In the genomic region with DNA sequence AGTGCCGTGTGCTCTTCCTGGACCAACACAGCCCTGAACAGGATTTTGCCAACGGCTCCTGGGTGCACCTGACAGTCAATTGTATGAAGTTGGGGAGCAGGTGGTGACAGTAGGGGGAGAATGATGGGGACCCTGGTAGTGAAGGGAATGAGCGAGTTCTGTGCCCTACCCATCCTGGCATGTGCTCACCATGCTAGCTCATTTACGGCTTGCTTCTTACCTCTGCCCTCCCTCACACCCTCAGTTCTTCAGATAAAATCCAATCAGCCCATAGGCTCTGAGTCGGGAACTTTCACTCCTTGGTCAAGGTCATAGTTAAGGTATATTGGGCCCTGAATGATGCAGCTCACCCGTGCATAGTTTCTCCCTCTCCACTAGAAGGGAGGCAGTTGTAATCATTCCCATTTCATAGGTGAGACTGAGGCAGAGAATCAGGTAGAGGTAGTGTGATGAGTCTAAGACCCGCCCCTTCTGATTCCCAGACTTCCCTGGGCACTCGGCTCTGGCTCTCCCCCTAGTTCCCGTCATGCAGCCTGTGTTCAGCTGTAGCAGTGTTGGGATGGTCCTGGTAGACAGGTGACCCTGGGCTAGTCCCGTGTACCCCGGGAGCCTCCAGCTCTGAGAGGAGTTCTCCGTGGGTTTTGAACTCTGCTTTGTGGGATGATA, we compare ENCODE assay signal across 9 mouse cellular contexts. TPM values are rescaled to one million over a fixed set of nuclear protein-coding genes. Genes with fewer than 3 reads are reported as not detected.
DNase-seq lines count a peak whose midpoint lies in the region; ATAC-seq lines count a peak whose summit lies in the region.
"Had no signal": no experiment of that assay in that cellular context is flagged by ENCODE, and none has a peak within 500 bp of the region (broad histone marks: within the 10 kb centered on the region; RNA-seq: fewer than 3 reads in every experiment).

No protein-coding gene starts in this region.

- no peaks in the 10 kb centered on the region for H3K9me3 ChIP-seq in heart, embryonic 12.5 days (replicated peaks)
- H3K9me3 ChIP-seq in embryonic facial prominence, embryonic 13.5 days = no peaks in the 10 kb centered on the region
- H3K9me3 ChIP-seq in hindbrain, embryonic 15.5 days = no peaks in the 10 kb centered on the region
- H3K9me3 ChIP-seq in midbrain, embryonic 13.5 days = no peaks in the 10 kb centered on the region

- no peak overlapping the region for H3K27ac ChIP-seq in heart, embryonic 12.5 days (ENCODE audit: poor library complexity, severe bottlenecking)
- H3K27ac ChIP-seq in embryonic facial prominence, embryonic 13.5 days = no peak overlapping the region
- H3K27ac ChIP-seq in hindbrain, embryonic 15.5 days (replicated peaks) = no peak overlapping the region
- H3K27ac ChIP-seq in midbrain, embryonic 13.5 days = 0 out of 2 replicates have a peak overlapping the region, but pooled peaks have one; percentile 14

- H3K4me3 ChIP-seq in heart, embryonic 12.5 days = peak overlapping the region; percentile 38
- peak overlapping the region; percentile 28 for H3K4me3 ChIP-seq in embryonic facial prominence, embryonic 13.5 days
- no peak overlapping the region for H3K4me3 ChIP-seq in hindbrain, embryonic 15.5 days
- peak overlapping the region; percentile 20; the same call in 1 of the 2 replicates for H3K4me3 ChIP-seq in midbrain, embryonic 13.5 days (replicated peaks)

- 0 out of 2 replicates have a peak, but pooled peaks cover 13% of the 10 kb centered on the region for H3K27me3 ChIP-seq in heart, embryonic 12.5 days (replicated peaks)
- H3K27me3 ChIP-seq in embryonic facial prominence, embryonic 13.5 days = no peaks in the 10 kb centered on the region
- H3K27me3 ChIP-seq in hindbrain, embryonic 15.5 days = no peaks in the 10 kb centered on the region
- H3K27me3 ChIP-seq in midbrain, embryonic 13.5 days = no peaks in the 10 kb centered on the region

- no peak for DNase-seq in heart, postnatal 25 days (ENCODE audit: low spot score)
- no peak for DNase-seq in ovary, postnatal 10 days (ENCODE audit: low spot score)
- no peak for DNase-seq in adrenal gland, postnatal 10 days
- DNase-seq in adrenal gland, postnatal 14 days = no peak

- H3K4me1 ChIP-seq in heart, embryonic 12.5 days (replicated peaks) = peaks cover 13% of the 10 kb centered on the region
- peaks cover 39% of the 10 kb centered on the region for H3K4me1 ChIP-seq in embryonic facial prominence, embryonic 13.5 days
- H3K4me1 ChIP-seq in hindbrain, embryonic 15.5 days (replicated peaks) = peaks cover 41% of the 10 kb centered on the region
- H3K4me1 ChIP-seq in midbrain, embryonic 13.5 days (replicated peaks) = peaks cover 50% of the 10 kb centered on the region

- peak overlapping the region; percentile 54; the same call in 1 of the 2 replicates for H3K9ac ChIP-seq in heart, embryonic 12.5 days
- H3K9ac ChIP-seq in embryonic facial prominence, embryonic 13.5 days = peak overlapping the region; percentile 62; the same call in 1 of the 2 replicates
- peak overlapping the region; percentile 35 for H3K9ac ChIP-seq in hindbrain, embryonic 15.5 days
- H3K9ac ChIP-seq in midbrain, embryonic 13.5 days (replicated peaks) = peak overlapping the region; percentile 39; the same call in 1 of the 2 replicates

- intact Hi-C loops in heart, postnatal 25 days (cut with DNase I) = loop anchor here (1.0 to 5.0 kb wide), 3 partner anchors 38 to 143 kb away; partner anchors contain the start of gene Dusp23

- 46% methylated on average over 12 of the region's 12 CpGs for WGBS in heart, embryonic 12.5 days
- 56% methylated on average over 12 of the region's 12 CpGs for WGBS in embryonic facial prominence, embryonic 13.5 days
- 61% methylated on average over 12 of the region's 12 CpGs for WGBS in hindbrain, embryonic 15.5 days
- WGBS in midbrain, embryonic 13.5 days = 68% methylated on average over 12 of the region's 12 CpGs

- ATAC-seq in heart, embryonic 12.5 days (ENCODE audit: insufficient number of reproducible peaks, low FRiP score) = peak; percentile 6; the same call in 1 of the 2 replicates
- ATAC-seq in embryonic facial prominence, embryonic 13.5 days (ENCODE audit: insufficient number of reproducible peaks, insufficient read depth, low FRiP score, low TSS enrichment, low read depth) = 0 out of 2 replicates have a peak, but pooled peaks have one; percentile 3
- ATAC-seq in hindbrain, embryonic 15.5 days (ENCODE audit: low FRiP score, low read depth) = peak; percentile 44; the same call in 1 of the 2 replicates
- ATAC-seq in midbrain, embryonic 13.5 days = peak; percentile 28

- no peaks in the 10 kb centered on the region for H3K36me3 ChIP-seq in heart, embryonic 12.5 days
- peaks cover 44% of the 10 kb centered on the region for H3K36me3 ChIP-seq in embryonic facial prominence, embryonic 13.5 days
- H3K36me3 ChIP-seq in hindbrain, embryonic 15.5 days = peaks cover 6% of the 10 kb centered on the region; the same call in 1 of the 2 replicates
- peaks cover 66% of the 10 kb centered on the region for H3K36me3 ChIP-seq in midbrain, embryonic 13.5 days

- H3K4me2 ChIP-seq in heart, embryonic 12.5 days = peak overlapping the region; percentile 69
- peak overlapping the region; percentile 58 for H3K4me2 ChIP-seq in embryonic facial prominence, embryonic 13.5 days
- peak overlapping the region; percentile 56 for H3K4me2 ChIP-seq in hindbrain, embryonic 15.5 days
- peak overlapping the region; percentile 36 for H3K4me2 ChIP-seq in midbrain, embryonic 13.5 days (replicated peaks)

RNA-seq across cellular contexts. Expression of gene Igsf9, which starts 8.1 kb away (rescaled TPM):
- 11.4 and 11.8 TPM in 2 replicates for polyA plus RNA-seq in heart, embryonic 12.5 days (2016; fragmentation: Nextera tagmentation; extraction: Ambion mirVana)
- under 1 TPM; 0.25 to 0.55 TPM for total RNA-seq in heart, postnatal 25 days (2021)
- 75.6 and 83.2 TPM in 2 replicates for polyA plus RNA-seq in embryonic facial prominence, embryonic 13.5 days (2015; fragmentation: Nextera tagmentation; extraction: Ambion mirVana)
- 45.7 and 49.3 TPM in 2 replicates for polyA plus RNA-seq in hindbrain, embryonic 15.5 days (2015; fragmentation: Nextera tagmentation; extraction: Ambion mirVana)
- 89.0 and 94.9 TPM in 2 replicates for polyA plus RNA-seq in midbrain, embryonic 13.5 days (2015; fragmentation: Nextera tagmentation; extraction: Ambion mirVana)
- 1 to 10 TPM; 2.5 to 4.8 TPM for total RNA-seq in adrenal gland, postnatal 10 days (2021)
- 2.4 and 2.8 TPM in 2 replicates for total RNA-seq in adrenal gland, postnatal 14 days (2021)

RNA-seq across cellular contexts. Expression of gene Tagln2, which starts 10.1 kb away (rescaled TPM):
- 351 and 387 TPM in 2 replicates for polyA plus RNA-seq in heart, embryonic 12.5 days (2016; fragmentation: Nextera tagmentation; extraction: Ambion mirVana)
- 10 to 100 TPM; 75.4 to 87.9 TPM for total RNA-seq in heart, postnatal 25 days (2021)
- polyA plus RNA-seq in embryonic facial prominence, embryonic 13.5 days (2015; fragmentation: Nextera tagmentation; extraction: Ambion mirVana) = 133 and 135 TPM in 2 replicates
- polyA plus RNA-seq in hindbrain, embryonic 15.5 days (2015; fragmentation: Nextera tagmentation; extraction: Ambion mirVana) = 77.7 and 83.7 TPM in 2 replicates
- polyA plus RNA-seq in midbrain, embryonic 13.5 days (2015; fragmentation: Nextera tagmentation; extraction: Ambion mirVana) = 44.0 and 49.9 TPM in 2 replicates
- 100 to 1,000 TPM; 120 to 138 TPM for total RNA-seq in adrenal gland, postnatal 10 days (2021)
- 105 and 120 TPM in 2 replicates for total RNA-seq in adrenal gland, postnatal 14 days (2021)

RNA-seq across cellular contexts. Expression of gene Slamf9, which starts 14.6 kb away (rescaled TPM):
- polyA plus RNA-seq in heart, embryonic 12.5 days (2016; fragmentation: Nextera tagmentation; extraction: Ambion mirVana) = 0.95 and 1.3 TPM in 2 replicates
- 1 to 10 TPM; 1.3 TPM for total RNA-seq in heart, postnatal 25 days (2021)
- 0.47 TPM in 1 of 2 replicates, not detected in the other for polyA plus RNA-seq in embryonic facial prominence, embryonic 13.5 days (2015; fragmentation: Nextera tagmentation; extraction: Ambion mirVana)
- polyA plus RNA-seq in hindbrain, embryonic 15.5 days (2015; fragmentation: Nextera tagmentation; extraction: Ambion mirVana) = 0.12 and 0.18 TPM in 2 replicates
- polyA plus RNA-seq in midbrain, embryonic 13.5 days (2015; fragmentation: Nextera tagmentation; extraction: Ambion mirVana) = 0.31 TPM in 1 of 2 replicates, not detected in the other
- total RNA-seq in adrenal gland, postnatal 10 days (2021) = 1 to 10 TPM in 1 of 2 experiments, under 1 TPM in 1; 0.97 to 1.3 TPM
- 1.2 and 1.6 TPM in 2 replicates for total RNA-seq in adrenal gland, postnatal 14 days (2021)
- total RNA-seq: hematopoietic stem cell, adult 5-6 weeks had no signal

RNA-seq across cellular contexts. Expression of gene Cfap45, which starts 30.9 kb away (rescaled TPM):
- polyA plus RNA-seq in heart, embryonic 12.5 days (2016; fragmentation: Nextera tagmentation; extraction: Ambion mirVana) = 1.7 and 3.0 TPM in 2 replicates
- under 1 TPM; 0.34 to 0.39 TPM for total RNA-seq in heart, postnatal 25 days (2021)
- 2.0 and 2.3 TPM in 2 replicates for polyA plus RNA-seq in embryonic facial prominence, embryonic 13.5 days (2015; fragmentation: Nextera tagmentation; extraction: Ambion mirVana)
- 2.8 and 4.6 TPM in 2 replicates for polyA plus RNA-seq in hindbrain, embryonic 15.5 days (2015; fragmentation: Nextera tagmentation; extraction: Ambion mirVana)
- polyA plus RNA-seq in midbrain, embryonic 13.5 days (2015; fragmentation: Nextera tagmentation; extraction: Ambion mirVana) = 1.9 and 2.0 TPM in 2 replicates
- total RNA-seq in adrenal gland, postnatal 10 days (2021) = 1 to 10 TPM in 1 of 2 experiments, under 1 TPM in 1; 0.96 to 2.6 TPM
- total RNA-seq in adrenal gland, postnatal 14 days (2021) = 0.22 and 1.0 TPM in 2 replicates
